Mouse (Mus musculus): Measurements from ENCODE around the gene Adam12. TPM values are rescaled to one million over a fixed set of nuclear protein-coding genes. Genes with fewer than 3 reads are reported as not detected.

Adam12 gene
- polyA plus RNA-seq, 2 experiments = 17.0 to 18.1 TPM

- no peak overlapping the region for H3K4me2 ChIP-seq (replicated peaks; ENCODE audit: low read depth, low read length, severe bottlenecking)
These were observed 154.3 kb downstream of the Adam12 start for GRCm38 (mm10) chr7:134077684-134078083.

GRCm38 (mm10) chr7:134073011-134073410, 158.9 kb downstream of the Adam12 start:
- no peaks in the 10 kb centered on the region for H3K9me3 ChIP-seq (ENCODE audit: control insufficient read depth, low read length)
- H3K36me3 ChIP-seq (ENCODE audit: control insufficient read depth, insufficient read depth, low read length) = no peaks in the 10 kb centered on the region
- WGBS = 42% methylated on average over 5 of the region's 5 CpGs
- no peak overlapping the region for H3K4me3 ChIP-seq (replicated peaks; ENCODE audit: low read length)
- no peak overlapping the region for H3K4me2 ChIP-seq (replicated peaks; ENCODE audit: low read depth, low read length, severe bottlenecking)
- H3K27ac ChIP-seq (replicated peaks; ENCODE audit: low read depth, low read length) = no peak overlapping the region
- H3K9ac ChIP-seq (ENCODE audit: low read depth, low read length, severe bottlenecking) = no peak overlapping the region
- H3K27me3 ChIP-seq (ENCODE audit: control insufficient read depth, insufficient read depth, low read length) = no peaks in the 10 kb centered on the region
- ATAC-seq (ENCODE audit: low FRiP score, low read depth) = no peak
- no peak for TF ChIP-seq POLR2A (IDR thresholded peaks at IDR 0.05; ENCODE audit: borderline replicate concordance, extremely low read depth, insufficient read depth, insufficient read length)
- 0 out of 2 replicates have a peak, but pooled peaks cover 3% of the 10 kb centered on the region for H3K4me1 ChIP-seq (ENCODE audit: control insufficient read depth, insufficient read depth, low read length)
- no peak for DNase-seq (ENCODE audit: low spot score)

More at GRCm38 (mm10) chr7:134077684-134078083, 154.3 kb downstream of the Adam12 start:
- 86% methylated on average over 4 of the region's 4 CpGs for WGBS
- no peaks in the 10 kb centered on the region for H3K36me3 ChIP-seq (ENCODE audit: control insufficient read depth, insufficient read depth, low read length)
- TF ChIP-seq POLR2A (IDR thresholded peaks at IDR 0.05; ENCODE audit: borderline replicate concordance, extremely low read depth, insufficient read depth, insufficient read length) = no peak
- H3K4me1 ChIP-seq (ENCODE audit: control insufficient read depth, insufficient read depth, low read length) = 0 out of 2 replicates have a peak, but pooled peaks cover 3% of the 10 kb centered on the region
- no peaks in the 10 kb centered on the region for H3K27me3 ChIP-seq (ENCODE audit: control insufficient read depth, insufficient read depth, low read length)
- H3K4me3 ChIP-seq (replicated peaks; ENCODE audit: low read length) = no peak overlapping the region
- H3K9ac ChIP-seq (ENCODE audit: low read depth, low read length, severe bottlenecking) = no peak overlapping the region
- no peak overlapping the region for H3K27ac ChIP-seq (replicated peaks; ENCODE audit: low read depth, low read length)
- DNase-seq (ENCODE audit: low spot score) (no peak), ATAC-seq (ENCODE audit: low FRiP score, low read depth) (no peak)
- no peaks in the 10 kb centered on the region for H3K9me3 ChIP-seq (ENCODE audit: control insufficient read depth, low read length)

GRCm38 (mm10) chr7:134071153-134071885, 160.6 kb downstream of the Adam12 start:
- no peak for ATAC-seq (ENCODE audit: low FRiP score, low read depth)
- Histone ChIP-seq H3K4me3 (replicated peaks; ENCODE audit: low read length) (no peak overlapping the region), H3K27ac (replicated peaks; ENCODE audit: low read depth, low read length) (no peak overlapping the region), H3K4me1 (ENCODE audit: control insufficient read depth, insufficient read depth, low read length) (0 out of 2 replicates have a peak, but pooled peaks cover 3% of the 10 kb centered on the region), H3K4me2 (replicated peaks; ENCODE audit: low read depth, low read length, severe bottlenecking) (no peak overlapping the region), H3K36me3 (ENCODE audit: control insufficient read depth, insufficient read depth, low read length) (no peaks in the 10 kb centered on the region), H3K9me3 (ENCODE audit: control insufficient read depth, low read length) (no peaks in the 10 kb centered on the region), H3K9ac (ENCODE audit: low read depth, low read length, severe bottlenecking) (no peak overlapping the region), H3K27me3 (ENCODE audit: control insufficient read depth, insufficient read depth, low read length) (no peaks in the 10 kb centered on the region)
- WGBS = 80% methylated on average over 11 of the region's 11 CpGs
- no peak for DNase-seq (ENCODE audit: low spot score)
- no peak for TF ChIP-seq POLR2A (IDR thresholded peaks at IDR 0.05; ENCODE audit: borderline replicate concordance, extremely low read depth, insufficient read depth, insufficient read length)

- Histone ChIP-seq H3K9me3 (ENCODE audit: control insufficient read depth, low read length) (no peaks in the 10 kb centered on the region), H3K4me1 (ENCODE audit: control insufficient read depth, insufficient read depth, low read length) (no peaks in the 10 kb centered on the region), H3K27ac (replicated peaks; ENCODE audit: low read depth, low read length) (no peak overlapping the region), H3K27me3 (ENCODE audit: control insufficient read depth, insufficient read depth, low read length) (no peaks in the 10 kb centered on the region), H3K36me3 (ENCODE audit: control insufficient read depth, insufficient read depth, low read length) (no peaks in the 10 kb centered on the region), H3K9ac (ENCODE audit: low read depth, low read length, severe bottlenecking) (no peak overlapping the region), H3K4me2 (replicated peaks; ENCODE audit: low read depth, low read length, severe bottlenecking) (no peak overlapping the region), H3K4me3 (replicated peaks; ENCODE audit: low read length) (no peak overlapping the region)
- TF ChIP-seq POLR2A (IDR thresholded peaks at IDR 0.05; ENCODE audit: borderline replicate concordance, extremely low read depth, insufficient read depth, insufficient read length) = no peak
- DNase-seq (ENCODE audit: low spot score) = no peak
- no peak for ATAC-seq (ENCODE audit: low FRiP score, low read depth)
- 69% methylated on average over 4 of the region's 4 CpGs for WGBS
These were observed 169.3 kb downstream of the Adam12 start for GRCm38 (mm10) chr7:134062629-134063028.

- Histone ChIP-seq H3K4me3 (replicated peaks; ENCODE audit: low read length) (no peak overlapping the region), H3K4me1 (ENCODE audit: control insufficient read depth, insufficient read depth, low read length) (no peaks in the 10 kb centered on the region), H3K27me3 (ENCODE audit: control insufficient read depth, insufficient read depth, low read length) (no peaks in the 10 kb centered on the region), H3K36me3 (ENCODE audit: control insufficient read depth, insufficient read depth, low read length) (no peaks in the 10 kb centered on the region), H3K9me3 (ENCODE audit: control insufficient read depth, low read length) (no peaks in the 10 kb centered on the region), H3K27ac (replicated peaks; ENCODE audit: low read depth, low read length) (no peak overlapping the region), H3K4me2 (replicated peaks; ENCODE audit: low read depth, low read length, severe bottlenecking) (no peak overlapping the region), H3K9ac (ENCODE audit: low read depth, low read length, severe bottlenecking) (no peak overlapping the region)
- no peak for DNase-seq (ENCODE audit: low spot score)
- 32% methylated on average over 2 of the region's 2 CpGs for WGBS
- TF ChIP-seq POLR2A (IDR thresholded peaks at IDR 0.05; ENCODE audit: borderline replicate concordance, extremely low read depth, insufficient read depth, insufficient read length) = no peak
- ATAC-seq (ENCODE audit: low FRiP score, low read depth) = no peak
These were observed 179.5 kb downstream of the Adam12 start for GRCm38 (mm10) chr7:134052486-134052885.

Measured in limb, embryonic 14.5 days (tissue).